Mouse (Mus musculus) cortical plate, adult 2 months (tissue): Measurements from ENCODE around the gene Apom. TPM values are rescaled to one million over a fixed set of nuclear protein-coding genes. Genes with fewer than 3 reads are reported as not detected.

Experiments
- H3K27ac ChIP-seq: fragments of 200-500 bp; 2 replicates; pipeline ENCODE4 v1.5.1; 2012; ENCODE audit warnings: low read length, control low read depth, inconsistent platforms; ENCODE audit not compliant: insufficient read depth
- H3K4me1 ChIP-seq: fragments of 200-500 bp; 2 replicates; pipeline ENCODE4 v1.6.1; 2011; ENCODE audit warnings: low read length; ENCODE audit not compliant: control insufficient read depth, insufficient read depth
- H3K4me3 ChIP-seq: fragments of 200-500 bp; 2 replicates; pipeline ENCODE4 v1.5.1; 2011; ENCODE audit warnings: mild to moderate bottlenecking, low read length, control low read depth; ENCODE audit not compliant: insufficient read depth
- CTCF ChIP-seq: fragments of 200-500 bp; IDR thresholded peaks from 2 replicates; pipeline ENCODE4 v1.5.1; 2011; ENCODE audit warnings: mild to moderate bottlenecking, control low read depth, low read length; ENCODE audit not compliant: insufficient read depth; ENCODE audit errors: extremely low read depth
- POLR2A ChIP-seq: fragments of 200-500 bp; IDR thresholded peaks from 2 replicates; pipeline ENCODE4 v1.6.1; 2011; ENCODE audit warnings: mild to moderate bottlenecking, low read length, control low read depth; ENCODE audit not compliant: insufficient read depth; ENCODE audit errors: extremely low read depth
- polyA plus RNA-seq: library from polyadenylated mRNA; depleted of rRNA; stranded (reverse); fragments of >200 nt; gene quantifications from 2 replicates; pipeline ENCODE4 v1.2.3, GENCODE M21; 2012; rRNA removed

Apom gene
- polyA plus RNA-seq, 1 experiment, result 0.13 TPM

DNA sequence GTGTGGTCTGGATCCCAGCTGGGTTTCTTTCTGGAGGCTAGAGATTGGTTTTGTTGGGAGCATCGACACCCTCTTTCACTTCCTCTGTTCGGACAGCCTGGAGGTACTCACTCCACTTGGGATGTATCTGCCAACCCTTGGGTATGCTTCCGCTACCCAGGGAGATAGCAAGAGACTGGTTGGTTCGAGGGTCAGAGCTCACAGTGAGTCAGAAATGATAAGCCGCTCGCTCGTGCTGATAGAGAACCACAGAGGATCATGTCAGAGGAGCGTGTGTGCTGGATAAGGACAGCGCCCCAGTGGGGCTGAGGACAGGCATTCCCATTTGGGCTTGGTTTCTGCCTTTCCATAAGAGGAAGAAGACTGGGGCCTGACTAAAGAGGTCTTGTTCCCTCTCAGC lies 52.1 kb downstream of the Apom start:
- TF ChIP-seq POLR2A (no peak), CTCF (no peak)
- Histone ChIP-seq H3K27ac (no peak overlapping the region), H3K4me3 (no peak overlapping the region), H3K4me1 (no peaks in the 10 kb centered on the region)

Other genes starting within 250 kb of the Apom start
- gene C2, start 233.8 kb downstream of the Apom start, polyA plus RNA-seq, result 3.2 and 3.4 TPM in 2 replicates
- 247 and 264 TPM in 2 replicates for gene Ehmt2, start 233.6 kb downstream of the Apom start, polyA plus RNA-seq
- 0.46 and 0.49 TPM in 2 replicates for gene Slc44a4, start 217.6 kb downstream of the Apom start, polyA plus RNA-seq
- 49.4 and 50.5 TPM in 2 replicates for gene Neu1, start 200.8 kb downstream of the Apom start, polyA plus RNA-seq
- gene Hspa1b, start 172.8 kb downstream of the Apom start, polyA plus RNA-seq, result 8.4 and 11.6 TPM in 2 replicates
- gene Gm20481, start 162.1 kb downstream of the Apom start, polyA plus RNA-seq, result not detected in 2 replicates
- 12.0 and 14.0 TPM in 2 replicates for gene Hspa1a, start 159.9 kb downstream of the Apom start, polyA plus RNA-seq
- gene Hspa1l, start 159.3 kb downstream of the Apom start, polyA plus RNA-seq, result 0.50 and 0.59 TPM in 2 replicates
- 36.9 and 37.2 TPM in 2 replicates for gene Lsm2, start 150.2 kb downstream of the Apom start, polyA plus RNA-seq
- gene Vars, start 131.1 kb downstream of the Apom start, polyA plus RNA-seq, result 43.7 and 46.6 TPM in 2 replicates
- 0.29 and 0.36 TPM in 2 replicates for gene Vwa7, start 115.5 kb downstream of the Apom start, polyA plus RNA-seq
- gene Sapcd1, start 104.0 kb downstream of the Apom start, polyA plus RNA-seq, result 0.94 and 0.96 TPM in 2 replicates
- gene Msh5, start 85.3 kb downstream of the Apom start, polyA plus RNA-seq, result 0.58 and 0.72 TPM in 2 replicates
- 18.4 and 18.7 TPM in 2 replicates for gene Clic1, start 82.1 kb downstream of the Apom start, polyA plus RNA-seq
- 25.1 and 26.8 TPM in 2 replicates for gene Ddah2, start 73.0 kb downstream of the Apom start, polyA plus RNA-seq
- not detected in 2 replicates for gene Ly6g6c, start 66.7 kb downstream of the Apom start, polyA plus RNA-seq
- not detected in 2 replicates for gene Mpig6b, start 65.9 kb downstream of the Apom start, polyA plus RNA-seq
- 4.8 and 5.5 TPM in 2 replicates for gene Ly6g6e, start 55.1 kb downstream of the Apom start, polyA plus RNA-seq
- gene Ly6g6d, start 54.0 kb downstream of the Apom start, polyA plus RNA-seq, result 1.8 and 3.6 TPM in 2 replicates
- gene Ly6g6f, start 46.4 kb downstream of the Apom start, polyA plus RNA-seq, result 0.44 and 1.1 TPM in 2 replicates
- gene Abhd16a, start 42.8 kb downstream of the Apom start, polyA plus RNA-seq, result 147 and 159 TPM in 2 replicates
- gene Ly6g5c, start 23.8 kb downstream of the Apom start, polyA plus RNA-seq, result not detected in 2 replicates
- gene Ly6g5b, start 16.6 kb downstream of the Apom start, polyA plus RNA-seq, result 0.91 and 1.3 TPM in 2 replicates
- 20.4 and 21.0 TPM in 2 replicates for gene Gpank1, start 10.6 kb downstream of the Apom start, polyA plus RNA-seq
- 191 and 200 TPM in 2 replicates for gene Csnk2b, start 10.0 kb downstream of the Apom start, polyA plus RNA-seq
- gene D17H6S53E, start 5.7 kb downstream of the Apom start, polyA plus RNA-seq, result 9.6 and 10.3 TPM in 2 replicates
- gene Bag6, start 3.1 kb upstream of the Apom start, polyA plus RNA-seq, result 194 and 212 TPM in 2 replicates
- 269 and 273 TPM in 2 replicates for gene Prrc2a, start 32.8 kb upstream of the Apom start, polyA plus RNA-seq
- 13.0 and 13.2 TPM in 2 replicates for gene Aif1, start 44.0 kb upstream of the Apom start, polyA plus RNA-seq
- gene Lst1, start 56.4 kb upstream of the Apom start, polyA plus RNA-seq, result 18.9 and 20.2 TPM in 2 replicates
- gene Ltb, start 62.4 kb upstream of the Apom start, polyA plus RNA-seq, result 0.71 and 1.5 TPM in 2 replicates
- 0.06 and 0.11 TPM in 2 replicates for gene Tnf, start 70.0 kb upstream of the Apom start, polyA plus RNA-seq
- gene Lta, start 73.3 kb upstream of the Apom start, polyA plus RNA-seq, result 0.19 and 0.32 TPM in 2 replicates
- gene Gm16181, start 88.8 kb upstream of the Apom start, polyA plus RNA-seq, result not detected in 2 replicates
- 765 and 777 TPM in 2 replicates for gene Atp6v1g2, start 101.6 kb upstream of the Apom start, polyA plus RNA-seq
- gene Nfkbil1, start 103.7 kb upstream of the Apom start, polyA plus RNA-seq, result 12.2 and 13.8 TPM in 2 replicates
- 382 and 400 TPM in 2 replicates for gene Ddx39b, start 109.7 kb upstream of the Apom start, polyA plus RNA-seq
- 64.1 and 72.6 TPM in 2 replicates for gene H2-D1, start 130.7 kb upstream of the Apom start, polyA plus RNA-seq
- 0.68 and 0.88 TPM in 2 replicates for gene H2-Q1, start 188.4 kb upstream of the Apom start, polyA plus RNA-seq
- 0.57 and 0.96 TPM in 2 replicates for gene H2-Q2, start 210.2 kb upstream of the Apom start, polyA plus RNA-seq
- 6.2 and 6.5 TPM in 2 replicates for gene H2-Q4, start 247.6 kb upstream of the Apom start, polyA plus RNA-seq